Mouse (Mus musculus): ENCODE data around the gene N4bp1.

Gene N4bp1

GRCm38 (mm10) chr8:86897726-86898419 lies 12.8 kb upstream of the N4bp1 start:
- in situ Hi-C loops (cut with MboI, MseI): loop anchor here (25.0 kb wide), 1 partner anchor 1811 kb away; the partner anchor contains the start of genes Man2b1, Wdr83 and Wdr83os

- in situ Hi-C loops (cut with MboI, MseI): loop anchor here (25.0 kb wide), 1 partner anchor 1808 kb away; the partner anchor contains the start of genes Man2b1, Wdr83 and Wdr83os
Observed at GRCm38 (mm10) chr8:86895390-86895789, 10.3 kb upstream of the N4bp1 start.

- in situ Hi-C loops (cut with MboI, MseI): loop anchor here (25.0 kb wide), 1 partner anchor 1807 kb away; the partner anchor contains the start of genes Man2b1, Wdr83 and Wdr83os
Observed at GRCm38 (mm10) chr8:86894194-86894761, 9.2 kb upstream of the N4bp1 start.

DNA sequence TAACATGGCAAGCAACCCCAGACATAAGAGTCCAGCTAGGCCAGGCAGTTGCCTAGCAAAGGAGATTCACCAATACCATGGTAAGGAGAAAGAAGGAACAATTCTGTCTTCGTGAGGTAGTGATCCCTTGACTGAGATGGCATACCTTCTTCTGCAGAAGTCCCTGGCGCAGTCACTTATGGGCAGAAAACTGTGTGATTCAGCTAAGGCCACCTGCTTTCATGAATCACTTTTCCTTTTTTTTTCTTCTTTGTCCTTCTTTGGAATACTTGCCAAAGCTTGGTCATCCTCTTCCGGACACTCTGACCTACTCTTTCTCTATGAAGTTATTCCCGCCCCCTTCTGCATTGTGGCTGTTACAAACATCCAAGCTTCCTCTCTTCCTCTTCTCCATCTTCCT lies 8.5 kb upstream of the N4bp1 start:
- in situ Hi-C loops (cut with MboI, MseI): loop anchor here (25.0 kb wide), 1 partner anchor 1806 kb away; the partner anchor contains the start of genes Man2b1, Wdr83 and Wdr83os

- in situ Hi-C loops (cut with MboI, MseI): loop anchor here (25.0 kb wide), 1 partner anchor 1804 kb away; the partner anchor contains the start of genes Man2b1, Wdr83 and Wdr83os
Observed at GRCm38 (mm10) chr8:86891533-86891932, 6.5 kb upstream of the N4bp1 start.

DNA sequence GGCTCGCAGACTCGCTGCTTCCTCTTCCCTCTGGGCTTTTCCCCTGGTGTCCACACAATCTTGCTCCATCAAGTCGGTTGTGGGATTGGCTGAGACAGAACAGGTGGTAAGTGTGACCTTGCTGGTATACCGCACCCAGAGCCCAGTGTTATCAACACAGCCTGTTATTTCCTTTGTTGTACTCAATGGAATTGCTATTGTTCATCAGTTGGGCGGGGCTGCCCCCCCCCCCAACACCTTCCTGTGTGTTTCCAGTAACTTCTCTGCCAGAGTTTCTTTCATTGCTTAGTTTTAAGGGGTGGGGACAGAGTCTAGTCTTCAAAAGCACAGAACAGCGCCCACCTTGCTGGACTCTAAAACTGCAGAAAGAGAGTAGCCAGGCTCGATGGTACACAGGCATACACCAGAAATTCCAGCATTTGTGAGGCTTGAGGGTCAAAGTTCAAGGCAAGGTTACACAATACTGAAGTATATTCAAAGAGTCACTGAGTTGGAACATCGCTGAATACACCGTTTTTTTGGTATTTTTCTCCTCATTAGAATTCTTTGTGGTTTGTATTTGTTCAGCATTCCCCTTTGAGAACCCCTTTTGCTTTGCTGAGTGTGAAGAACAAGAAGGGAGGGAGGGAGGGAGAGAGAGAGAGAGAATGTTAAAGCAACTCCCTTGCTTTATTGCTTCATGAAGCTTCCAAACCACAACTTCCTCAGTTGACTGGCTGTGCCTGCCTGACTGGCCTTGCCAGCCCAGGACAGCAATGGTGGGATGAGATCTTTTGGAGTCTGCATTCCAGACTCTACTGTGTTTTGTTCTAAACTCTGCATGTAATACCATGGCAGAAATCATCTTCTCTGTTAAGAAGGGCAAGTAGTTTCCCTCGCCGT lies 3.2 kb upstream of the N4bp1 start:
- in situ Hi-C loops (cut with MboI, MseI): loop anchor here (25.0 kb wide), 1 partner anchor 1801 kb away; the partner anchor contains the start of genes Man2b1, Wdr83 and Wdr83os

- in situ Hi-C loops (cut with MboI, MseI): loop anchor here (25.0 kb wide), 1 partner anchor 1797 kb away; the partner anchor contains the start of genes Man2b1, Wdr83 and Wdr83os
Observed at GRCm38 (mm10) chr8:86884067-86884466, 991 bp downstream of the N4bp1 start.

DNA sequence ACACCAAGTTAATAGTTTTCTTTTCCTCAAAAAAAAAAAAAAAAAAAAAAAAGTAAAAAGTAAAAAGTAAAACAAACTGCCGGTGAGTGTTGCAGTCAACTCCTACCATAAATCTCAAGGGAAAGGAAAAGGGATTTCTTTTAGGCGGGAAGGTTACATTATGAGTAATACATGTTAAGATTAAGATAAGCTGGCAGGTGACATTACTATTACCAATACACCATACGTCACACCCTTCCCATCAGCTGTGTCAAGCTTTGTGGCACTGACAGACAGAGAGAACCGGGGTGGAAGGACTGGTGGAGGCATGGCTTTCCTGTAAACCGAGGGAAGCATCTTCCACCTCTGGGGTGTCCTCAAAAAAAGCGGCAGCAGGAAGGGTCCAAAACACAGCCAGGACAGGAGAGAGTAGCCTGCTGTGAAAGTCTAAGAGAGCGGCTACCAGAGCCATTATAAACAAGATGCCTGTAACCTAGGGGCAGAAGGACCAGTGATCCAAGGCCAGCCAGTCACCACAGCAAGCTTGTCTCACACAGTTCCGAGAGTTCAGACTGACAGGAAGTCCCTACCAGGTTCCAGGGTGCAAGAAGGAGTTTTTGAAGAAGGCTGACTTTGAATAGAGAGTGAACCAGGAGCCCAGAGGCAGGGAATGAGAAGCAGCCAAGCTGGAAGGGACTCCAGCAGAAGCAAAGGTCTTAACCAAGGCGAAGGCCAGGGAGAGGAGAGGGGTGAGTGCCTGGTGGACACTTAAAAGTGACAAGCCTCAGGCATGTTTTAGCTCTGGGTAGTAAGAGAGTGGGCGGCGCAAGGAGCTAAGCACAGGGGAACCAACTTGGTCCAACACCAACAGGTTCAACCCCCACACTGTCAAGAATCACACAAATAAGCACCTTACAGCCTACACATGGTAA lies 2.2 kb downstream of the N4bp1 start:
- in situ Hi-C loops (cut with MboI, MseI): loop anchor here (25.0 kb wide), 1 partner anchor 1796 kb away; the partner anchor contains the start of genes Man2b1, Wdr83 and Wdr83os

DNA sequence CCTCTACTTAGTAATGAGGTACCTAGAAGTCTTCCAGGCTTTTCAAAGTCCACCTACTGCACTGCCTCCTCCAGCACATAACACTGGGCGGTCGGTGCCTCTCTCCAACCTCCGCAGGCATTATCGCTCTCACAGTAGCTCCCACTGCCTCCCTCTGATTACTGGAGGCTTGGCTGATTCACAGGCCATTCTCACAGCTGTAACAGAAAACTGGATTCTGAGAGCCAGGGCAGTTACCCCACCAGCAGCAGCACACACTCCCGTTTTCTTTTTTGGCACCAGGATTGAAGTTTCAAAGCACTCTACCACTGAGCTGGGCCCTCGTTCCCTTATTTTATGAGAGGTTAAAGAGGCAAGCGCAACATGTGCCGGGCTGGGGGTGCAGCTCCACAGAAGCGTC lies 3.1 kb downstream of the N4bp1 start:
- in situ Hi-C loops (cut with MboI, MseI): loop anchor here (25.0 kb wide), 1 partner anchor 1795 kb away; the partner anchor contains the start of genes Man2b1, Wdr83 and Wdr83os

- in situ Hi-C loops (cut with MboI, MseI): loop anchor here (25.0 kb wide), 1 partner anchor 1794 kb away; the partner anchor contains the start of genes Man2b1, Wdr83 and Wdr83os
Observed at GRCm38 (mm10) chr8:86881068-86881609, 3.9 kb downstream of the N4bp1 start.

DNA sequence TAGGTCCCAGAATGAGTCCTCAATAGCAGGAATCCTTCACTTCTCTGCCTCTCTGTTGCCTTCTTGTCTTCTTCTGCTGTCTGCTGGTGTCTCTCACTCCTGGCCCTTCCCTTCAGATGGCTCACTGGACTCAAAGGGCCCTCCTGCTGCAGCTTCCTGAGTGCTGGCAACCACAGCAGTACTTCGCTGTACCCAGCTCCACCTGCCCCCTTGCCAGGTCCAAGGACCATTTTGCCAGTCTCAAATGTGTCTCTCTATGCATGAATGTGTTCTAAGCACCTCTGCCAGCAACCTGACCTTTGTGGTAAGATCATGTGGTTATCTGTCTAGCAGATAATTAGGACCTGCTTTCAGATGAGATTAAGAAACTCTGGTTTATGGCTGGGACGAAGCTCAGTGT lies 8.2 kb downstream of the N4bp1 start:
- in situ Hi-C loops (cut with MboI, MseI): loop anchor here (5.0 to 25.0 kb wide), 2 partner anchors 55 to 1790 kb away; partner anchors contain the start of genes Man2b1, Wdr83 and Wdr83os

DNA sequence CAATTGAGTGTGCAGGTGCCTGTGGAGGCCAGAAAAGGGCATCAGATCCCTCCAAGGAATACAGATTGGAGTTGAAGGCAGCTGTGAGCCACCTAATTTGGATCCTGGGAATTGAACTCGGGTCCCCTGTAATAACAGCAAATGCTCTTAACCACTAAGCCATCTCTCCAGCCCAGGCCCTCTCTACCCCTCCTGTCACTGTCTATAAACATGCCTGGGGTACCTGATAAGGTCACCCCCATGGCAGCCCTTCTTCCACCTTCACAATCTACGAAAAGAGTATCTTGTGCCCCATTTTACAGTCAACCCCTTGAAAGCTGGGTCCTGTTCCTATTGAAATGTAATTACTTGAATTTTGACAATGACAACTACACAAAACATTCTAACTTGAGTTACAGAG lies 11.0 kb downstream of the N4bp1 start:
- in situ Hi-C loops (cut with MboI, MseI): no loop called here

DNA sequence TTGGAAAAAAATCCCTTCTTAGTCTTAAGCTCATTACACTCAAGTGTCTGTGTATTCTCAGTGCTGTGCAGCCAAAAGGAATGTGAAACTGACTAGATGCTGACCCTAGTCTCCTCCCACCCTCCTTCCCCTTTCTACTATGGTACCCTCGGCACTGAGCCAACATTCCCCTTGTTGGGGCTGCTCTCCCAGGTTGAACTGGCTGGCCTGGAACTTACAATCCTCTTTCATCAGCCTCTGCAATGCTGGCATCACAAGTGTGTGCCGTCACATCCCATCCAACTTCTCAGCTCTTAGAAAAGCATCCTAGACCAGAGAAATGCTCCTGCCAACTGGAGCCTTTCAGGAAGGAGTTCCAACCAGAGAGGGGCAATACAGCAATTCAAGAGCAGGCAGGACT lies 11.9 kb downstream of the N4bp1 start:
- in situ Hi-C loops (cut with MboI, MseI): no loop called here

DNA sequence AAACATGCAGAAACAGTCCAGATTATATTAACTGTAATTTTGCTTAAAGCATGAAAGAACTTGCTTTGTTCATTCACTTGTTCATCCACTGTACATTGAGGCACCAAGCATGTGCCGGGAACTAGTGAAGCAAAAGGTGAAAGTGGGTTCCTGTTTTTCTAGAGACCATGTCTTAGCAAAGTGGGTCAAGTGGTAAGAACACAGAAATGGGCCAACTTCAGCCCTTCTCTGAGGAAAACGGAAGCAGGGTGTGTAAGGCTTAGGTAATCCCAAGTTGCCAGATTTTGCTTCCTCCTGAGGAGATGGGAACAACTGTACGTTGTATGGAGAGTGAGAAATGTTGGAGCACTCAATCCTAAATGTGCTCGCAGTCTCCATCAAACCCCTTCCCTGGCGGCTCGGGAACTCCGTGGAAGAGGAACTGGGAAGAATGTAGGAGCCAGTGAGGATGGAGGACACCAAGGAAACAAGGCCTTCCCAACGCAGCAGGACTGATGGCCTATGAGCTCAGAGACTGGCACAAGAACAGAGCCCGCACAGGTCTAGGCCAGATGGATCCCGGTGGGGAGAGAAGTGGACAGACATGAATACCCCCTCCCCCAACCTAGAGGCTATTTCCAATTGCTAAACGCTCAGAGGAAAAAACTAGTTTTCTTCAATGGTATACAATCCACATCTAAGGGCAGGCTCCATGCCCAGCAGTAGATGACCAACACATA lies 12.8 kb downstream of the N4bp1 start:
- in situ Hi-C loops (cut with MboI, MseI): no loop called here

- in situ Hi-C loops (cut with MboI, MseI): no loop called here
Observed at GRCm38 (mm10) chr8:86871421-86871820, 13.6 kb downstream of the N4bp1 start.

GRCm38 (mm10) chr8:86870771-86871170 lies 14.3 kb downstream of the N4bp1 start:
- in situ Hi-C loops (cut with MboI, MseI): no loop called here

GRCm38 (mm10) chr8:86868041-86868440 lies 17.0 kb downstream of the N4bp1 start:
- in situ Hi-C loops (cut with MboI, MseI): no loop called here

- in situ Hi-C loops (cut with MboI, MseI): no loop called here
Observed at GRCm38 (mm10) chr8:86864764-86865163, 20.3 kb downstream of the N4bp1 start.

- in situ Hi-C loops (cut with MboI, MseI): no loop called here
Observed at GRCm38 (mm10) chr8:86862837-86863236, 22.2 kb downstream of the N4bp1 start.

Data from T-helper 2 cell (primary cell).